Mouse (Mus musculus): ENCODE results near the gene Zfp804a.

Zfp804a gene

DNA sequence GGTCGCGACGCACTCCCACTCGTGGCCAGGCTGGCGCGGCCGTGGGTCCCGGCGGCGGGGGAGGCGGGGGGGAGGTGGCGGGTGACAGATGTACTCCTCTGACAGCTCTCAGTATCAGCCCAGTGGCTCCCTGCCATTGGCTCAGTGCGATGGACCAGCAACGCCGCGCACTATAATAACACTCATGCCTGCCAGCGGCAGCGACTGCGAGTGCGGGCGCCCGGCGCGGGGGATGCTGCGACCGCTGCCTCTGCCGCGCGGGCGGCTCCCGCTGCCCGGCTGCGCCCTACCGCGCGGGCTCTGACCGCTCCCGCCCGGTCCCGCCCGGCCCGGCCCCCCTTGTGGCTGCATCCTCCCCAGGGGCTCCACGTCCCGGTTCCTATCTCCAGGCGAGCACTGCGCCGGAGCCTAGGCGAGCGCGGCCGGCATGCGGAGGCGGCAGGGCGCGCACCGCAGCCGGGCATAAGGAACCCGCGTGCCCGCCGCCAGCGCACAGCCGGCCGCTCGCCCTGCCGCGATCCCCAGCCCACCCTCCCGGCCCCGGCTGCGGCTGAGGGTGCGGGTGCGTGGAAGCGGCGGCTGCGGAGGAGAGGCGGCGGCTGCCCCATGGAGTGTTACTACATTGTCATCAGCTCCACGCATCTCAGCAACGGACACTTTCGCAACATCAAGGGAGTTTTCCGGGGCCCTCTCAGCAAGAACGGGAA, at the start of gene Zfp804a:
TSS of gene Zfp804a (plus strand) at position 38 of the 707 bp plus-strand sequence.
- no peak for DNase-seq (ENCODE audit: low spot score)

DNA sequence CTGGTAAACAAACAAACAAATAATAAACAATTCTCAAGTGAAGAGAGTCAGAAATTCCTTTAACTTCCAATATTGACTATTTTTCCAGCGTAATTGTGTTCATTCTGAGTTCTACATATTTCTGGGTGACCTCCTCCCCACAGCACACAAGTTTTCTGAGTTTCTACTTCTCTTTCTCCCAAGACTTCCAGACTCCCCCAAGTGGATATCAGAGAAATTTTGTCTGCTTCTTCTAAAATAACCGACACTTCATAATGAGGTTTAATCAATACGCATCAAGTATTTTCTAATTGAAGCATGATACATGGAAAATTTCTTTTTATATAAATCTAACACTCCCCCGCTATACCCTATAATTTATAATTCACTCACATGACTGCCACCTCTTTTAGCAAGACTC, 1.4 kb upstream of the Zfp804a start:
- no peak for DNase-seq (ENCODE audit: low spot score)

GRCm38 (mm10) chr2:82052338-82053184, 461 bp upstream of the Zfp804a start:
- DNase-seq (ENCODE audit: low spot score) = no peak

DNA sequence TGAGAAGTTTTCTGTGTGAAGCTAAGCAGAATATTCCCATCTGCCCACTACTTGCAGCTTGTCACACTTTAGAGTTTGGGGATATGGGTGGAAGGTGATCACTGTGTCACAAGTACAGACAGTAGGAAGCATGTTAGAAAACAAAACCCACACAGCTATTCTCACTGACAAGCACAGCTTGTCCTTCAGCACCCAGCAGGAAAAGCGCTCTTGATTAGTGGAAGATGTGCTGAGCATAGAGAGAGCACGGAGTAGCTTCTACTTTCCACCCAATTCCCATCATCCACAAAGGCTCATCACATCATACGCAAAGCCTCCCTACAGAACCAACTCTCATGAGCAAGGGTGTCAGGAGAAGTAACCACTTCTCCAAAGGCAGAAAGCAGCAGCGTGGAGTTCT, 1.4 kb downstream of the Zfp804a start:
- DNase-seq (ENCODE audit: low spot score) = no peak

DNA sequence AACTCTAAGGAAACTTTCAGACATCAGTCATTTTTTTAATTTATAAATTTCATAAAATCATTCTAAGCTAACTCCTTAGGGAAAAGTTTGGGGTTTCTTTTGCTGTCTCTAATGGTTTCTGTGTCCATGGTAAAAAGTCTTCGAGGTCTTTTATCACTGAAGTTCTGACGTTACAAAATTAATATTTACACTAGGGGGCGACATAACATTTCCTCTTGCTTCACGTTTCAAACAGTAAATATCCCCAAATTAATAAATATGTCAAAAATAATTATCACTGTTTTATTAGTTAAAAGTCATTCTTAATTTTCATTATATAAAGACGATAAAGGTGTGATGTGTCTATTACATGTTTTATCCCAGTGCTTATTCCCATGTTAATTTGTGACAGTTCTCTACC, 11.6 kb downstream of the Zfp804a start:
- DNase-seq (ENCODE audit: low spot score) = no peak

DNA sequence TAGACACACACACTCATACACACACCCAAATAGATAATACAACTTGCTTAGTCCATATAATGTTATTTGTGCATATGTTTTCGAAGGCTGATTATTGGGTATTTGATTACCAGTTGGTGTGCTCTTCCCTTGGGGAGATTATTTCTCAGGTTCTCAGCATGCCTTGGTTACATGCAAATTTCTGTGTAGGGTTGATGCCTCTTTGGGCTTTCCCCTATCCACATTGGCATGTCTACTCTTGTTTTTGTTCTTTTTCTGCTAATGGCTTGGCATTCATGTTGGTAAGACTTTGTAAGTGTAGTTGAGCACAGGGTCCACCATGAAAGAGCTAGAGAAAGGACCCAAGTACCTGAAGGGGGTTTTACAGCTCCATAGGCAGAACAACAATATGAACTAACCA, 14.9 kb downstream of the Zfp804a start:
- DNase-seq (ENCODE audit: low spot score) = no peak

- no peak for DNase-seq (ENCODE audit: low spot score)
Observed at GRCm38 (mm10) chr2:82069172-82069571, 16.1 kb downstream of the Zfp804a start.

DNA sequence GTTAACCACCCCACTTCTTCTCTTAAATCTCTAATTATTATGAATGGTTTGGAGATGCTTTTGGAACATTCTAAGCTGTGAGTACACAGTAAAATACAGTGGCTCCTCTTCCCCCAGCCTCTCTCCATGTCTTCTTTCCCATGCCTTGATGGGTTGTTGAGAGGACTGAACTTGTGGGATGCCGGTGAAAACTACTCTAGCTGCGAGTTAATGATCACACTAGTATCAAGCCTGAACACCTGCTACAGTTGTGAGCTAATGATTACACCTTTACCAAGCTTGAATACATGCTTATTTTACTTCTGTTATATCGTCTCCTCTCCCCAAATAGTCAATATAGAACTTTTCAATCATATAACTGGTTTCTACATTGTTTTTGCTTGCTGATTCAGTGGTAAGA, 23.9 kb downstream of the Zfp804a start:
- DNase-seq (ENCODE audit: low spot score) = no peak

DNA sequence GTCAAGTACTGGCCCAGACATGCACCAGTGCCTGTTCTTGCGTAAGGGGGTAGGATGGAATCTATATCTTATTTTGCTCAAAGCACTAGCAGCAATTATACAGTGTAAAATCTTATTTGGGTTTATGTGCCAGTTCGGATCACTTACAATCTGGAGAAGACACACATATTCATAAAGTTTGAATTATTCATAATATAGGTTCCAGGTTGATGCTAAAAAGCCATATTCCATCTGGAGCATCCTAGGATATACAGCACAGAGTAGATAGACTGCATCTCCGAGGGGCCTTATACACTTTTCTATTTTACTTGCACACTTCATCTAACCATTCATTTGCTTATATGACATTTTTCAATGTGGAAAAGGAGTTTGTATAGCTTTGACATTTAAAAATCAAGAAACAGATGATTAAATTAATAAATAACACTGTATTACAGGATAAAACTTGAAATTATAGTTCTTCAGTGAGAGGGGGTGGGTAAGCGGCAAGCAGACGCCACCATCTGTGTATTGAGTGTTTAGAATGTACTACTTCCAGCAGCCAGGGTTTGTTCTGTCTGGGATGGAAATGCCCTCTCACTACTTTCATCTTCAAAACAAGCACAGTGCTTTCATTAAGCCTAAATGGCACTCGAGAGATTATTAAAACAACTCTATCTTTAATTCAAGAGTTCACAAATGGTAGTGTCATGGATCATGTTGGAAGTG, 25.4 kb downstream of the Zfp804a start:
- DNase-seq (ENCODE audit: low spot score) = no peak

- DNase-seq (ENCODE audit: low spot score) = no peak
Observed at GRCm38 (mm10) chr2:82080678-82081077, 27.7 kb downstream of the Zfp804a start.

- no peak for DNase-seq (ENCODE audit: low spot score)
Observed at GRCm38 (mm10) chr2:82113148-82113547, 60.1 kb downstream of the Zfp804a start.

- DNase-seq (ENCODE audit: low spot score) = no peak
Observed at GRCm38 (mm10) chr2:82113650-82114049, 60.6 kb downstream of the Zfp804a start.

DNA sequence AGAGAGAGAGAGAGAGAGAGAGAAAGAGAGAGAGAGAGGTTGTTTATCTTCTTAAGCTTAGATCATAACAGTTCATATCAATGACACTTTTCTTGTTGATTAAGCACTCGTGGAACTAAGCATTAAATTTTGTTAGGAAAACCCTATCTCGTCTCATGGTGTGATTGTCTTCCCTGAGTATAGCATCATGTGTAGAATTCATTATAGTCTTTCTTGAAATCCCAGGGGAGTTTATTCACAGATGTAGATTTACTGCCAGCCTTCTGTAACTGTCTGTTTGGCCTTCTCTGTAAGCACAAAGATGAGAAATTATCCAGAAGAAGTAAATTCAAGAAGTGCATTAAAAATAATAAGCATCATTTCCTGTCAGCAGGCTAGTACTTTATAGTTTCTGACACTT, 66.6 kb downstream of the Zfp804a start:
- DNase-seq (ENCODE audit: low spot score) = no peak

- no peak for DNase-seq (ENCODE audit: low spot score)
Observed at GRCm38 (mm10) chr2:82178693-82179092, 125.7 kb downstream of the Zfp804a start.

- DNase-seq (ENCODE audit: low spot score) = no peak
Observed at GRCm38 (mm10) chr2:82181010-82181409, 128.0 kb downstream of the Zfp804a start.

DNA sequence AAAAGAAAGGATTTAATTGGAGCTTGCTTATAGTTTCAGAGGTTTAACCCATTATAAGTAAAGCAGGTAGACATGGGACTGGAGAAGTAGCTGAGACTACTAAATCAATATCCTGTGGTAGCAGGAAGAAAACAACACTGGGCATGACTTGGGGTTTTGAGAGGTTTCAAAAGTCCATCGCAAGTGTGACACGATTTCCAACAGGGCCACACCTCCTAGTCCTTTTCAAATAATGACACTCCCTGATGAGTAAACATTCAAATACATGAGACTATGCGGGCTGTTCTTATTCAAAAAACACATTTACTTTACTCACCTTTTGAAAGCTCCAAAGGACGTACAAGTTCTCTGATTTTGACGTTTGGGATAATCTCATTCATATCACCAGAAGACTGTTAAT, 146.9 kb downstream of the Zfp804a start:
- no peak for DNase-seq (ENCODE audit: low spot score)

DNA sequence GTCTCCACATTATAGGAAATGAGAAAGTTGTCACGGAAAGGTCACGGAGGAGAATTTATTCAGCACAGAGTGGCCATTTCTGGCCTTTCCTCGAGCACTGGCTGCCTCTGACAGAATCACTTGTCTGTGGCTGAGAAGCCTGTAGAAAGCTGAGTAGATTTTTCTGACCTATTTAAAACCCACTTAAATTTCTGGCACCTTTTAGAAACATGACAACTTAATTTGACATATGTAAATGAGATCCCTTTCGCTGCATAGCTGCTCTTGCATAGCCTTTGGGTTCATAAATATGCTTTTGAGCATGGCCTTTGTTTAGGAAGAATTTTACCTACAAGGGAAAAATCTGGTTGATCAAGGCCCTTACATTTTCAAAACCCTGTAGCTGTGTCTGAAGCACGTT, 147.6 kb downstream of the Zfp804a start:
- DNase-seq (ENCODE audit: low spot score) = no peak

- no peak for DNase-seq (ENCODE audit: low spot score)
Observed at GRCm38 (mm10) chr2:82210605-82211004, 157.6 kb downstream of the Zfp804a start.

DNA sequence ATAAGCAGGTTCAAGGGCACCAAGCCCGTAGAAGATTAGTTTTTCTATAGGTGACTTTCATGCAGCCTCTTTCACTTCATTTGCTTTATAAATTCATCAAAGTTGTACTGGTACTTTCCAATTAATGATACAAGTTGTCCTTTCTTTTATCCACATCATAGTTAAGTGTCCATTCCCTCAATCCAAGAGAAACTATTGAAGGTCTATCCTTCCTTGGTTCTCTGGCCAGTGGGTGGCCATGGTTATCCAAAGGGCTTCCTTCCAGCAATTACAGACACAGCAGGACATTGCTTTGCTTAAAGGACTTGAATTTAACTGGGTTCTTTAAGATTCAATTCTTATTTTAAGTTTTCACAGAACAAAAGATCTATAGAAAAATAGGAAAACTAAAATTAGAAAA, 158.9 kb downstream of the Zfp804a start:
- no peak for DNase-seq (ENCODE audit: low spot score)

DNA sequence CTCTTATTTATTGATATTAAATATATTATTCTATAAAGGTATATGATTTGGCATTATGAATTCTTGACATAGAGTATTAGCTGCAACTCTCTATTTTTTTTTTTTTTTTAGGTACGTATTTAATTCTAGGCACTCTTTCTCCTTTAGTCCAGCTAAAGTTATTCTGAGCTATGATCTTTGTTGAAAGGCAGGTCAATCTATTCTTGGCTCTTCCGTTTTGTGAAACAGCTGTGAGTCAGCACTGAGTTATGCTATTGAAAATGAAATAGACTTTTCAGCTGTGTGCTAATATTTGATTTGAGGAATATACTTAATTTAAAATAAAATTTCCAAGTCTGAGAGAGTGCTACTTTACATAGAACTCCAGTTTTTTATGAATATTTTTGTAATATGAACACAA, 164.9 kb downstream of the Zfp804a start:
- no peak for DNase-seq (ENCODE audit: low spot score)

DNA sequence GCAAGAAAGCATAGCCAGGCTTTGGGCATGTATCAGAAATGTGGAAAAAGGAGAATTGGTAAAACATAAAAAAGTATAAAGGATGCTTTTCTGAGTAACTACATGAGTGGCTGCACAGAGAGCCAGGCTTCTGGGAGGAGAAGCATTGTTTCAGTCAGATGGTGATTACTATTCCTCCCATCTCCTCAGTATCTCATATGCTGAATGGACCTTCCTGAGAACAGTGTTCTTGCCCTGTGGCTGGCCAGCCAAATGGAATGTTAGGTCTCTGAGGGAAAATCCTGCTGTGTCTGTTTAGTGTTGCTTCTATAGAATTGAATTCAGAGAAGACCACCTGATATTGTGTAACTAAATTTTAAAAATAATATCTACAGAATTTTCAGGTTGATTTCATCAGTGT, 193.0 kb downstream of the Zfp804a start:
- no peak for DNase-seq (ENCODE audit: low spot score)

- no peak for DNase-seq (ENCODE audit: low spot score)
Observed at GRCm38 (mm10) chr2:82246902-82247522, 194.0 kb downstream of the Zfp804a start.
